Mouse (Mus musculus) lung, embryonic 14.5 days (tissue): Measurements from ENCODE around the gene Rps6ka1. TPM values are rescaled to one million over a fixed set of nuclear protein-coding genes. Genes with fewer than 3 reads are reported as not detected.
"Not testable (repeated sequence)": the region's sequence is repeated elsewhere in the genome, so short reads cannot be mapped to it uniquely, and the experiment has no call there.

Experiments
- ATAC-seq: fragments of 200-750 bp; cut with Nextera tagmentation; 2 replicates; pipeline ENCODE4 v1.8.0; 2017; ENCODE audit warnings: mild to moderate bottlenecking, moderate TSS enrichment, moderate library complexity; ENCODE audit not compliant: insufficient read depth
- DNase-seq: peaks from one replicate; pipeline ENCODE4 v3.0.0-alpha.2; 2015
- H3K27ac ChIP-seq: fragments of 300-500 bp; sonication (generic); 2 replicates; pipeline ENCODE4 v1.5.1; 2014; ENCODE audit warnings: low read depth, mild to moderate bottlenecking, moderate library complexity
- H3K27me3 ChIP-seq: fragments of 300-500 bp; sonication (generic); 2 replicates; pipeline ENCODE4 v1.6.1; 2014; ENCODE audit warnings: low read length, control low read depth; ENCODE audit not compliant: insufficient read depth
- H3K36me3 ChIP-seq: fragments of 300-500 bp; sonication (generic); 2 replicates; pipeline ENCODE4 v1.6.1; 2014; ENCODE audit warnings: control low read depth; ENCODE audit not compliant: insufficient read depth
- H3K4me1 ChIP-seq: fragments of 300-500 bp; sonication (generic); 2 replicates; pipeline ENCODE4 v1.6.1; 2014; ENCODE audit warnings: antibody characterized with exemption, control low read depth; ENCODE audit not compliant: insufficient read depth
- H3K4me2 ChIP-seq: fragments of 300-500 bp; sonication (generic); 2 replicates; pipeline ENCODE4 v1.6.1; 2014; ENCODE audit warnings: mild to moderate bottlenecking
- H3K4me3 ChIP-seq: fragments of 300-500 bp; sonication (generic); 2 replicates; pipeline ENCODE4 v1.5.1; 2014; ENCODE audit warnings: low read depth, low read length
- H3K9ac ChIP-seq: fragments of 300-500 bp; sonication (generic); 2 replicates; pipeline ENCODE4 v1.6.1; 2014
- H3K9me3 ChIP-seq: fragments of 300-500 bp; sonication (generic); 2 replicates; pipeline ENCODE4 v1.6.1; 2016; ENCODE audit warnings: low read depth, low read length, control low read depth
- CTCF ChIP-seq: IDR thresholded peaks from 2 replicates; pipeline ENCODE4 v1.5.1; 2016; ENCODE audit warnings: antibody characterized with exemption, low read depth
- whole genome bisulfite sequencing: fragments of 180-500 bp; shearing (Covaris S2); extraction: QIAGEN DNeasy Blood & Tissue Kit; methylation state at CpG from one replicate; pipeline ENCODE4 v1.1.7; 2014; 5-methylcytosine and 5-hydroxymethylcytosine counted together
- polyA plus RNA-seq: library from polyadenylated mRNA; unstranded; fragments of >200 nt; fragmentation: Nextera tagmentation; extraction: Ambion mirVana; gene quantifications from 2 replicates; pipeline ENCODE4 v1.2.1, GENCODE M21; 2014

The Rps6ka1 gene
- polyA plus RNA-seq, result 46.2 and 49.5 TPM in 2 replicates

DNA sequence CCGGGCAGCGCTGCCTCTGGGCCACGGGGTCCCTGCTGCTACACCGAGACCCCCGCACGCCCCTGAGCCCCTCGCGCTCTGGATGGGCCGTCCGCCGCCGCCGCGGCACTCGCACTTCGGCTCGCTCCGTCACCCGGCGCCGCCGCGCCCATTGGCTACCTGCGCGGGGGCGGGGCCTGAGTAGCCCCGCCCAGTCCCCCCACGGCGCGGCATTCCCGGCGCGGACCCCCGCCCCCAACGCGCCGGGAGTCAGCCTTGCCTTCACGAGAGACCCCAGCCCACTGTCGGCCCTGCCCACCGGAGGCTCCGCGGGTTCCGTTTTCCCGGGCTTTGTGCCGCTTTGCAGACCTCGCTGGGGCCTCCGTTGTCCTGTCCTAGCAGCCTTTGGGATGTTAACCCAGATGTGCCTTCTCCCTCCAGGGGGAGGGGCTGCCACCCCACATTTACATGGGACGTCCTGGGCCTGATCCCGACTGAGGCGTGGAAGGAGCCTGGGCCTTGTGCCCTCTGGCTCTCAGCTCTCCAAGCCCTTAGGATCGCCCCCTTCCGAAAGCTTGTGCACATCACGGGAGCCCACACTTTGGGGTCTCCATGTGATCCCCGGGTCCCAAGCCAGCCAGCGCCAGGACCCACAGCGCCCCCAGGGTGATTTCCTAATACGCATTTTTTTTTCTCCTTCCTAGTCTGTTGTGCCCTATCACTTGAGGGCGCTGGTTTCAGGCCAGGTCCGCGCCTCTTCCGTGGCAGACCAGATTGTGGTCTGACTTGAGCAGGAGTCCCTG lies at the start of gene Rps6ka1:
TSS of gene Rps6ka1 (minus strand) at position 126 of the 782 bp plus-strand sequence.
- DNase-seq (peak; percentile 91), ATAC-seq (peak; percentile 87)
- Histone ChIP-seq H3K27ac (peak within 1 kb of the TSS; percentile 83), H3K9me3 (no peaks in the 10 kb centered on the region), H3K4me1 (peaks cover 7% of the 10 kb centered on the region; the same call in 1 of the 2 replicates), H3K4me2 (peak within 1 kb of the TSS; percentile 92), H3K27me3 (no peaks in the 10 kb centered on the region), H3K4me3 (peak within 1 kb of the TSS; percentile 82), H3K36me3 (no peaks in the 10 kb centered on the region), H3K9ac (peak within 1 kb of the TSS; percentile 79)
- WGBS, result under 1% methylated on average over 55 of the region's 61 CpGs
- peak; percentile 68 for TF ChIP-seq CTCF

- H3K27ac ChIP-seq, result no peak overlapping the region
- H3K4me1 ChIP-seq, result no peaks in the 10 kb centered on the region
- TF ChIP-seq CTCF, result no peak
- H3K27me3 ChIP-seq, result no peaks in the 10 kb centered on the region
- H3K36me3 ChIP-seq, result no peaks in the 10 kb centered on the region
- no peaks in the 10 kb centered on the region for H3K9me3 ChIP-seq
- WGBS, result 84% methylated on average over 3 of the region's 3 CpGs
- H3K9ac ChIP-seq, result no peak overlapping the region
- ATAC-seq (no peak), DNase-seq (no peak)
- H3K4me2 ChIP-seq, result no peak overlapping the region
- no peak overlapping the region for H3K4me3 ChIP-seq
Observed at GRCm38 (mm10) chr4:133931785-133932184, 44.2 kb upstream of the Rps6ka1 start.

- WGBS, result 13% methylated on average over 10 of the region's 10 CpGs
- peak; percentile 59 for TF ChIP-seq CTCF
- H3K36me3 ChIP-seq, result no peaks in the 10 kb centered on the region
- H3K9ac ChIP-seq, result no peak overlapping the region
- H3K27ac ChIP-seq, result no peak overlapping the region
- H3K4me1 ChIP-seq, result no peaks in the 10 kb centered on the region
- H3K4me3 ChIP-seq, result no peak overlapping the region
- no peaks in the 10 kb centered on the region for H3K9me3 ChIP-seq
- H3K4me2 ChIP-seq, result no peak overlapping the region
- no peak for ATAC-seq
- peak; percentile 51 for DNase-seq
- H3K27me3 ChIP-seq, result no peaks in the 10 kb centered on the region
Observed at GRCm38 (mm10) chr4:133931349-133931748, 43.8 kb upstream of the Rps6ka1 start.

- no peaks in the 10 kb centered on the region for H3K4me1 ChIP-seq
- H3K27me3 ChIP-seq, result no peaks in the 10 kb centered on the region
- no peaks in the 10 kb centered on the region for H3K9me3 ChIP-seq
- TF ChIP-seq CTCF, result no peak
- peak overlapping the region; percentile 47 for H3K27ac ChIP-seq
- no peak overlapping the region for H3K9ac ChIP-seq
- 18% methylated on average over 7 of the region's 7 CpGs for WGBS
- DNase-seq, result peak; percentile 55
- peak overlapping the region; percentile 3; the same call in 1 of the 2 replicates for H3K4me2 ChIP-seq
- ATAC-seq, result no peak
- H3K4me3 ChIP-seq, result no peak overlapping the region
- H3K36me3 ChIP-seq, result no peaks in the 10 kb centered on the region
Observed at GRCm38 (mm10) chr4:133929278-133929670, 41.7 kb upstream of the Rps6ka1 start.

DNA sequence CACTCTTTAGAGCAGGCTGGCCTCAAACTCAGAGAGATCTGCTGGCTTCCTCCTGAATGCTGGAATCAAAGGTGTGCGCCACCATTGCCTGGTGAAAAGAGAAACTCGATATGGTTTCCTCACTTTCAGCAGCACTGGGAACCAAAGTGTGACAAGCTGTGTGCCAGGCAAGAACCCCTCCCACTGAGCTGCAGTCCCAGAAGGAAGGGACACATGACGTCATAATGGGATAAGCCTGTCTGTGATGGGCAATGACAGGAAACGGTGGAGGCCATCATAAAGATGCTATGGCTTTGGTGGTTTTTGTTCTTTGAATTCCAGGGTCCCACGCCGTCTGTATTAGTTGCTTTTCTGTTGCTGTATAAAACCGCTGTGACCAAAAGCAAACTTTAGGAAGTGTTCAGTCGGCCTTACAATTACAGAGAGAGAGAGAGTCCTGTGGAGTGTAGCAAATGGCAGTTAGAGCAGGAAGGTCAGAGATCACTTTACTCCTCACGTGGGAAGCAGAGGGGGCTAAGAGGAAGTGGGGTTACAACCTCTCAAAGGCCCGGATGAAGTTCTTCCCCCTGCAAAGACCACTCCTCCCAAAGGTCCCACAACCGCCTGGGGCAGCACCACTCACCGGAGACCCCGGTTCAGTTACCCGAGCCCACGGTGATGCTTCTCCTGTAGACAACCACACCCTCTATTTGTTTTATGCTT lies 41.1 kb upstream of the Rps6ka1 start:
- Histone ChIP-seq H3K36me3 (no peaks in the 10 kb centered on the region), H3K4me2 (peak overlapping the region; percentile 3; the same call in 1 of the 2 replicates), H3K9ac (no peak overlapping the region), H3K27ac (peak overlapping the region; percentile 47; the same call in 1 of the 2 replicates), H3K4me3 (no peak overlapping the region), H3K27me3 (no peaks in the 10 kb centered on the region), H3K4me1 (no peaks in the 10 kb centered on the region), H3K9me3 (no peaks in the 10 kb centered on the region)
- DNase-seq (peak; percentile 60), ATAC-seq (no peak)
- 32% methylated on average over 15 of the region's 15 CpGs for WGBS
- no peak for TF ChIP-seq CTCF

GRCm38 (mm10) chr4:133925204-133925603 lies 37.6 kb upstream of the Rps6ka1 start:
- TF ChIP-seq CTCF, result no peak
- no peak for ATAC-seq
- H3K9ac ChIP-seq, result no peak overlapping the region
- 44% methylated on average over 4 of the region's 4 CpGs for WGBS
- no peaks in the 10 kb centered on the region for H3K36me3 ChIP-seq
- no peaks in the 10 kb centered on the region for H3K9me3 ChIP-seq
- no peaks in the 10 kb centered on the region for H3K27me3 ChIP-seq
- H3K4me1 ChIP-seq, result no peaks in the 10 kb centered on the region
- H3K4me2 ChIP-seq, result no peak overlapping the region
- no peak overlapping the region for H3K27ac ChIP-seq
- no peak for DNase-seq
- H3K4me3 ChIP-seq, result no peak overlapping the region

DNA sequence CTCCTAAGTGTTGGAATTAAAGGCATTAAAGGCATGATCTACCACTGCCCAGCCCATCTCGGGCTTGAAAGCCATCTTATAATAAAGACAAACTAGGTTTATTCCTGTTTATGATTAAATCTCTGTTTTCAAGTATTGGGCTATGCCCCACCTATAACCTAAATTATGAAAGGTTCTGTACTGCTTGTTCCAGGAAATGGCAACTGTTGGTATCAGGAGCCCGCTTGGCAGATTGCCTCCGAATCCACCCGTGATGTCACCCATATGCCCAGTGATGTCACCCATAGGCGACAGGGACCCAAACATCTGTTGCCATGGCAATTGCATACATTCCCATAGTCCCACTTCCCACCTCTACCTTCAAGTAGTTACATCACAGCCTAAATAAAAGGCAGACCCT lies 36.1 kb upstream of the Rps6ka1 start:
- no peaks in the 10 kb centered on the region for H3K36me3 ChIP-seq
- TF ChIP-seq CTCF, result no peak
- H3K4me3 ChIP-seq, result no peak overlapping the region
- ATAC-seq, result no peak
- DNase-seq, result no peak
- H3K27me3 ChIP-seq, result no peaks in the 10 kb centered on the region
- no peak overlapping the region for H3K9ac ChIP-seq
- H3K27ac ChIP-seq, result no peak overlapping the region
- WGBS, result 84% methylated on average over 5 of the region's 5 CpGs
- H3K4me1 ChIP-seq, result no peaks in the 10 kb centered on the region
- no peak overlapping the region for H3K4me2 ChIP-seq
- H3K9me3 ChIP-seq, result no peaks in the 10 kb centered on the region

GRCm38 (mm10) chr4:133918093-133918825 lies 30.7 kb upstream of the Rps6ka1 start:
- DNase-seq, ATAC-seq, H3K27me3 ChIP-seq, H3K4me2 ChIP-seq, H3K36me3 ChIP-seq, H3K9ac ChIP-seq, H3K27ac ChIP-seq, H3K4me1 ChIP-seq, H3K4me3 ChIP-seq, H3K9me3 ChIP-seq: not testable (repeated sequence)
- 86% methylated on average over 15 of the region's 23 CpGs for WGBS
